Mouse (Mus musculus) ES-Bruce4 (cell line): ENCODE results near the gene Hykk.

ENCODE experiments used
- EP300 ChIP-seq: IDR thresholded peaks from 2 replicates; pipeline ENCODE4 v1.6.1; 2011; ENCODE audit warnings: low read depth, low read length; ENCODE audit not compliant: insufficient read depth
- POLR2A ChIP-seq: IDR thresholded peaks from one replicate; pipeline ENCODE4 v1.8.1; 2011; ENCODE audit warnings: low read length; ENCODE audit not compliant: insufficient read depth

GRCm38 (mm10) chr9:54919946-54920345 lies 2.9 kb downstream of the Hykk start:
- TF ChIP-seq EP300, result no peak
- TF ChIP-seq POLR2A, result no peak
